Mouse (Mus musculus): ENCODE measurements at regions not wholly inside any gene's neighbourhood (a gene's known extent, or its start where the extent isn't known, plus 50 kb on each side); places are given as distances from the start of the nearest gene placed in this dataset.

- DNase-seq (ENCODE audit: low read depth, low spot score), result no peak
These were observed 296.0 kb upstream of the Dusp10 start for GRCm38 (mm10) chr1:183717060-183717459.

- DNase-seq (ENCODE audit: low read depth, low spot score), result no peak
These were observed 264.0 kb upstream of the Dusp10 start for GRCm38 (mm10) chr1:183749126-183749525.

- DNase-seq (ENCODE audit: low read depth, low spot score), result no peak
These were observed 258.6 kb upstream of the Dusp10 start for GRCm38 (mm10) chr1:183754500-183754899.

GRCm38 (mm10) chr1:183756716-183757115 is 256.4 kb upstream of the Dusp10 start:
- no peak for DNase-seq (ENCODE audit: low read depth, low spot score)

- no peak for DNase-seq (ENCODE audit: low read depth, low spot score)
These were observed 249.0 kb upstream of the Dusp10 start for GRCm38 (mm10) chr1:183763864-183764726.

GRCm38 (mm10) chr1:183772844-183773243 is 240.3 kb upstream of the Dusp10 start:
- no peak for DNase-seq (ENCODE audit: low read depth, low spot score)

GRCm38 (mm10) chr1:183780180-183780579 is 232.9 kb upstream of the Dusp10 start:
- DNase-seq (ENCODE audit: low read depth, low spot score), result no peak

GRCm38 (mm10) chr1:183780779-183781178 is 232.3 kb upstream of the Dusp10 start:
- no peak for DNase-seq (ENCODE audit: low read depth, low spot score)

GRCm38 (mm10) chr1:183783440-183784130 is 229.5 kb upstream of the Dusp10 start:
- DNase-seq (ENCODE audit: low read depth, low spot score), result no peak

- DNase-seq (ENCODE audit: low read depth, low spot score), result no peak
These were observed 220.8 kb upstream of the Dusp10 start for GRCm38 (mm10) chr1:183792230-183792813.

GRCm38 (mm10) chr1:183793324-183793723 is 219.8 kb upstream of the Dusp10 start:
- no peak for DNase-seq (ENCODE audit: low read depth, low spot score)

- DNase-seq (ENCODE audit: low read depth, low spot score), result no peak
These were observed 219.1 kb upstream of the Dusp10 start for GRCm38 (mm10) chr1:183793913-183794445.

GRCm38 (mm10) chr1:183802351-183802750 is 210.8 kb upstream of the Dusp10 start:
- no peak for DNase-seq (ENCODE audit: low read depth, low spot score)

- no peak for DNase-seq (ENCODE audit: low read depth, low spot score)
These were observed 209.7 kb upstream of the Dusp10 start for GRCm38 (mm10) chr1:183803357-183803756.

- no peak for DNase-seq (ENCODE audit: low read depth, low spot score)
These were observed 209.3 kb upstream of the Dusp10 start for GRCm38 (mm10) chr1:183803826-183804225.

- no peak for DNase-seq (ENCODE audit: low read depth, low spot score)
These were observed 208.8 kb upstream of the Dusp10 start for GRCm38 (mm10) chr1:183804295-183804694.

GRCm38 (mm10) chr1:183806864-183807730 is 206.0 kb upstream of the Dusp10 start:
- no peak for DNase-seq (ENCODE audit: low read depth, low spot score)

GRCm38 (mm10) chr1:183808168-183808567 is 204.9 kb upstream of the Dusp10 start:
- DNase-seq (ENCODE audit: low read depth, low spot score), result no peak

- DNase-seq (ENCODE audit: low read depth, low spot score), result no peak
These were observed 192.5 kb upstream of the Dusp10 start for GRCm38 (mm10) chr1:183820555-183820954.

- DNase-seq (ENCODE audit: low read depth, low spot score), result no peak
These were observed 186.8 kb upstream of the Dusp10 start for GRCm38 (mm10) chr1:183826300-183826699.

- DNase-seq (ENCODE audit: low read depth, low spot score), result no peak
These were observed 168.0 kb upstream of the Dusp10 start for GRCm38 (mm10) chr1:183845135-183845534.
